Mouse (Mus musculus): ENCODE measurements at regions not wholly inside any gene's neighbourhood (a gene's known extent, or its start where the extent isn't known, plus 50 kb on each side); places are given as distances from the start of the nearest gene placed in this dataset.

DNA sequence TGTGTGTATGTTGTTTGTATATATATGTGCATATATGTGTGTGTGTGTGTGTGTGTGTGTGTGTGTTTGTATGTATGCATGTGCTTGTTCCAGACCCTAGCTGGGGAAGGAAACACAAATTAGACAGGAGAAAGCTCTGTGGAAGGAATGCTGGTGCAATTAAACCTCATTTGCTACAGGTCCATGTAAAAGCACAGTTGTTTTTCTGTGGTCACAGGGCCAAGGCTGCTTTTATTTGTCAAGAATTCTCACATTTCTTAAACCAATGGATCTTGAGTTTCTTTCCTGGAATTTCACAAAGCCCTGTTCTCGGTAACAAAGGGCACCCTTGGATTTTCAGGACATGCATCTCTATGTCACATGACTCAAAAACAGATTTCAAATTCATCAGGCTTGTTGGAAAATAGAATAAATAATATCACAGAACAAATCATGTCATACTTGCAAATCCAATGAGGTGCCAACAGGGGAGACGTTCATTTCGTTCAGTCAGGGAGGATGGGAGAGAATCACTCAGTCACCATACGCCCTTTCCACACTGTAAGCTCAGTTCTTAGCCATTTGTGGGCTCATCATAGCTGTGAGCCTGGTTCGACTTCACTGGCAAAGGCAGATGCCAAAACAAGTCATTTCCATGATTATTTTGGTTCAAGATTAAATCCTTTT, 222.4 kb upstream of the Sox11 start:
- no peak for ATAC-seq (ENCODE audit: extremely low read depth, insufficient number of reproducible peaks, low FRiP score, poor library complexity, severe bottlenecking)

DNA sequence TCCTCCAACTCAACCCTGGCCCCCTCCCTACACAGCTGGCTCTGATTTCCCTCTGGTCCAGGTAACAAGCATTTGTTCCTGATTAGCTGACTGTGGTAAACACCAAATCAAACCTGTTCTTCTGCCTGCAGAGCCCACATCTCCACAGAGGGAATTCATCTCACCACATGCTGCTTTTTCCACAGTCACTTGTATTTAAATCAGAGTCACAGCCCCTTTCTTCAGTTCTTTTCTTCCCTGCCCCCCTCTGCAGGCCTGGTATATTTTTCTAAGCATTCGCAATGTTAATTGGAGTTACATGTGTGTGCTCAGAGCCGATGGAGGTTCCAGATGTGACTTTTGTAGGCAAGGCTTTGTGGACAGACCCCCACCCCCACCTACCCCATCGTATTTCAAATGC, 221.5 kb upstream of the Sox11 start:
- ATAC-seq (ENCODE audit: extremely low read depth, insufficient number of reproducible peaks, low FRiP score, poor library complexity, severe bottlenecking): no peak

DNA sequence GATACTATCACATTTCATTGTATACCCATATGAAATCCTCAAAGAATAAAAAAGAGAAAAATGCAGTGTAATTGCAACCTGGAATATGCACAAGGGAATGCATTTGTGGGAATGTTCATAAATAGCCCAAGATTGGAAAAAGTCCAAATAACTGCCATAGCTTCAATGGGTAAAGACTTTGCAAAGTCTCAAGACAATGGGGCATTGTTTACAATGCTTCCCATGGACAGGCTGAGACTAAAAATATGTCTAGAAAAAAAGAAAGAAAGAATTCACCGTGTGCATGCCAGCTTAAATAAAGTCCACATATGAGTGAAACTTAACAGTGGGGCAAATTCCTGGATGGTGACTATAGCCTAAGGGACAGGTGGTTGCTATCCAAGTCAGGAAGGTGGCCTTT, 210.4 kb upstream of the Sox11 start:
- no peak for ATAC-seq (ENCODE audit: extremely low read depth, insufficient number of reproducible peaks, low FRiP score, poor library complexity, severe bottlenecking)

DNA sequence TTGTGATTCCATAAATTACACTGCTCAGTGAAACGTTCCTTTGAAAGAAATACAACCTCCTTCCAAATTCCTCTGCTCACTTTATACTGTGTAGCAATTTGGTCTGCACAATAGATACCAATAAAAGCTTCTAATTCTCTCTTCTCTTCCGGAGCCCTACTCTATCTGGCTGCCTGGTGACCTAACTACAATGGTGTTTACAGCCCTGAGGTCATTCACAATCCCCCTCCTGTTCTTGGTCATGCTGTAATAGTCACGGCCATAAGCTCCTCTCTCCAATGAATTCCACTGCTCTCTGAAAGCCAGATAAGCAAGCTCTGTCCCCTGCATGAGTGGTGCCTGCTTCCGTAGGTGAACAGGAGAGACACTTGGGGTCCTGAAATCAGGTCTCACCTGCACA, 195.8 kb upstream of the Sox11 start:
- ATAC-seq (ENCODE audit: extremely low read depth, insufficient number of reproducible peaks, low FRiP score, poor library complexity, severe bottlenecking): no peak

DNA sequence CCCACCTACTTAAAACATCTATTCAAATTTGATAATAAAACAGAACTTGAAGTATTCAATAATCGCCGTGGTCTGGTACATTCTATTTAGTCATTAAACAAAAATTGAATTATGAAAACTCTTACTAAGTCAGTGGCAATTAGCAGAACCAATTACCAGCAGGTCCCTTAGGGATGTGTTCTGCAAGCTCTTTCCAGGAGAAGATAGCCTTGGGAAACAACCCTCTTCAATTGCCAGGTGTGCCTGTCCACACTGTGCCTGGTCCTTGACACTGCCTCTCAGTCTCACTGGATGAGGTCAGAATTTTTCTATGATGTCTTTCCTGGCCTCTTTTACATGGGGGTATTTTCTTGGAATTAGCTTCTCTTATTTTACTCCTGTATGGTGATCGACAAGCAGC, 195.1 kb upstream of the Sox11 start:
- no peak for ATAC-seq (ENCODE audit: extremely low read depth, insufficient number of reproducible peaks, low FRiP score, poor library complexity, severe bottlenecking)

DNA sequence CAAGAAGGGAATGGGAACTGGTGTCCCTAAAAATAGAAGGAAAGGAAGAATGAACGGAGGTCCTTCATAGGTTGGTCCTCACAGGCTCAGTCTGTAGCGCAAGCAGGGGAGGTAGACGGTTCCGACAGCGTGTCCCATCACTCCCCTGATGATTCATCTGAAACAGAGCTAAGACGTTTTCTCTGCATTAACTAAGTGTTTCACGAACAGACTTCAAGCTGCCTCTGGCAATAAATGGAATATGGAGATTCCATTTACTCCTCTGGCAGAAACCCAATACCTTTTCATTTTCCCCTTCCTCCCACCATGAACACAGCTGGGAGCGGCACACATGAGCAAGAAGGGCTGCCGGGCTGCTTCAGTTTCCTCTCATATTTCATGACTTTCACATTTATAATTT, 194.6 kb upstream of the Sox11 start:
- no peak for ATAC-seq (ENCODE audit: extremely low read depth, insufficient number of reproducible peaks, low FRiP score, poor library complexity, severe bottlenecking)

DNA sequence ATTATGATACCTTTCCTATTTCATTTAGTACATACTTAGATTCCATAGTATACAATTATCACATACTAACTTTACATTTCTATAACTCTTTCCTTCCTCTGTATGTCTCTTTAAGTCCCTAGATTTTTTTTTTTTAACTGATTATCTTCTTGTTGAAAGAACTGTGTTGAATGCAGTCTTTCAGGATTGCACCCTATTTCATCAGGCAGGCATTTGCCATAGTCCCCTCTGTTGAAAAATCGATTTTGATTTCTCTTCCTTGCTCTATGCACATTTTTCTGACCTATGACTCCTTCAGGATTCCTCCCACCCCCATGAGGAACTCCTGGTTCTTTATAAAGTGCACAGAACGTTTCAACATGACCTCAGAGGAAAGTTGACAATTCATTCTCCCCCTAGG, 183.2 kb upstream of the Sox11 start:
- no peak for ATAC-seq (ENCODE audit: extremely low read depth, insufficient number of reproducible peaks, low FRiP score, poor library complexity, severe bottlenecking)

DNA sequence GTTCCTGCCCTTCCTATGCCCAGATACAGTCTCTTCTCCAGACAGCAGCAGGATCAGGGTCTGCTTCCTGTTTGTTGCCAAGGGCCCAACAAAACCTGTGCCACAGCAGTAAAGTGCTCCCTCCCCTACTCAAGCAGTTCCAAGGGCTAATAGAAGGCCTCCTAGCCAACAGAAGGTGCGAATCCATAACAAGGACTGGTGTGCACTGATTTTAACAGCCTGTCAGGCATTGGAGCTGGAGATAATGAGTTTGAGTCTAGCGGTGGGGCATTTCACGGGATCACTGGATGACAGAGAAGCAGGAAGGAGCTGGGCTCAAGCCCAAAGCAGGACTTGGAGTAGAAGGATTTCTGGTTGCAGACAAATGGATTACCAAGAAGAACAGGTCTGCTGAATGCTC, 170.9 kb upstream of the Sox11 start:
- ATAC-seq (ENCODE audit: extremely low read depth, insufficient number of reproducible peaks, low FRiP score, poor library complexity, severe bottlenecking): no peak

DNA sequence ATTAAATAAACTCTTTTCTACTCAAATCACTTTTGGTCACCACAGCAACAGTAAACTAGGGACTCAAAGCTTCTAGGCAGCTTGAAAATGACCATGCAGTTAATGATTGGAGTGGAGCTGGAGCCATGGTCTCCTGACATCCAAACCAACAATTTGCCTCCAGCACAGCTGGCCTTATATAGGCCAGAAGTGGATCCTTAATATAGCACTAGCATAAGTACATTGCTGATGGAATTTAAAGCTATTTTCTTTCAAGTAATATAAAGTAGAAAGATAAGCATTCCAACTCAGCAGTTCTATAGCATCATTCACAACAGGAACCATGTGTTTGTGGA, 165.8 kb upstream of the Sox11 start:
- no peak for ATAC-seq (ENCODE audit: extremely low read depth, insufficient number of reproducible peaks, low FRiP score, poor library complexity, severe bottlenecking)

DNA sequence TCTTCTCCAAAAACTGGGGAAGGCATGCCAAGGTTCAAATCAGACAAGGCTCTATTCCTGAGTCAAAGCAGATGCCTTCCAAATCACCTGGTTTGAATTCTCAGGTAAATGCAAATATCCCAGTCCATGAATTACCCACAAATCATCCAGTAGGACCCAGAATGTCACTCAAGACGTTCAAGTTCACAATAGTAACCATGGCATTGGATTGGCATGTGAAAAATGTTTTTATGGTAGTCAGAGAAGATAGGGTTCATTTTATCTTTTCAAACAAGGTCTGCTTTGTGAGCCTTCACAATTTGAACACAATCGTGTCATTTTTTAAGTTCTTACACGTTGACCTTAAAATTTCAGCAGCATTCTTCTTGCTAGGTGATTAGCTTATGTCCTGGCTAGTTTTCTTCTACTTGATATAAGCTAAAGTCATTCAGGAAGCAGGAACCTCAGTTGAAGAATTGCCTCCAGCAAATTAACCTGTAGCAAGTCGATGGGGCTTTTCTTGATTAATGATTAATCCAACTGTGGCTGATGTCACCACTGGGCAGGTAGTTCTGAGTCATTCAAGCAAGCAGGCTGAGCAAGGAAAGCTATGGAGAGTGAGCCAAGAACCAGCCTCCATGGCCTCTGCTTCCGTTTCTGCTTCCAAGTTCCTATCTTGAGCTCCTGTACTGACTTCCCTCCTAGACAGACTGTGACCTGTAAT, 165.3 kb upstream of the Sox11 start:
- no peak for ATAC-seq (ENCODE audit: extremely low read depth, insufficient number of reproducible peaks, low FRiP score, poor library complexity, severe bottlenecking)

DNA sequence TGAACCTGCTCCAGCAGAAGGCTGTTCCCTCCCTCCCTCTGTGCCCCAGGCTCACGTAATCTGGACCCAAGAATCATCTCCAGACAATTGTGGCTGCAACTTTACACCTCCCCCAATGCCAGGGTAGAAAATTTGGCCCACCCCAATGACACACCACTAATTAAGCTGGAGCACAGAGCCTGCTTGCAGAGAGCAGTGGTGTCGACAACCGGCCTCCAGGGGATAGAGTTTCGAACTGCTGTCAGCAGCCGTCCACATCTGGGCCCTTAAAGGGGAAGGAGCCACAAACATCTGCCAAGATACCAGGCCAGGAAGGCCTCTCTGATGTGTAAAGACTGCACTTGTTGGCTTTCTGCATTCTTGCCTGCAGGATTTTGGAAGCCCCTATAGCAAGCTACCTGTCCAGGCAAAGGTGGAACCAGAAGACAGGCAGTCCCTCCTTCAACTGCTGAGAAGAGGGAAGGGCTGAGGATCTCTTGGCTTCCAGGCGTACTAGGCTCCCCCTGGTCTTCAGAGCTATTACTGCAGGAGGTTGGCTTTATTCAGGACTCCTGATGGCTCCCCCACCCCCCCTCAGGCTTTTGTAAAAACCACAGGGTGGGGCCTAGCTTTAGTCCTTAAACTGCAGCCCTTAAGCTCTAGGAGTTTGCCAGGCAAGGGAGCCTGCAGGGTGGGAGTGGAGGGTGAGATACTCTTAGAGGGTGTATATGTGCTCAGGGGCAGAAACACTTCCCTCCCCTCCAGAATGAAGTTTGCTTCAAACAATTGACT, 160.5 kb upstream of the Sox11 start:
- ATAC-seq (ENCODE audit: extremely low read depth, insufficient number of reproducible peaks, low FRiP score, poor library complexity, severe bottlenecking): no peak

DNA sequence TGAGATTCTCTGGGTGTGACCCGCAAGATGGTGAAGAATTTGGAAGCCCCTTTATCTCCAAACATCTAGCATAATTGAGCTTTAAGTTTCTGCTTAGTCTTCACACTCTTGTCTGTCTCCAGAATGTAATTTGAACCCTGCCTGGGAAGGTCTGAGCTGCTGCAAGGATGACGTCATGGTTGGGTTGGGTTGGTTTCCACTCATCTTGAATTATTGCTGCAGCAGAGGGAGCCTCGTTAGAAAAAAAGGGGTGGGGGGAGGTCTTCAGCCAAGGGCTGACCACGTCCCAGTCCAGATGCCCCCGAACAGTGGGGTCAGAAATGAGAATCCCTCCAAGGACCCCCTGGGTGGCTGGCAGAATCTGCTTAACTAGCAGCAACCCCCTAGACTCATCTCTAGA, 158.1 kb upstream of the Sox11 start:
- ATAC-seq (ENCODE audit: extremely low read depth, insufficient number of reproducible peaks, low FRiP score, poor library complexity, severe bottlenecking): no peak

DNA sequence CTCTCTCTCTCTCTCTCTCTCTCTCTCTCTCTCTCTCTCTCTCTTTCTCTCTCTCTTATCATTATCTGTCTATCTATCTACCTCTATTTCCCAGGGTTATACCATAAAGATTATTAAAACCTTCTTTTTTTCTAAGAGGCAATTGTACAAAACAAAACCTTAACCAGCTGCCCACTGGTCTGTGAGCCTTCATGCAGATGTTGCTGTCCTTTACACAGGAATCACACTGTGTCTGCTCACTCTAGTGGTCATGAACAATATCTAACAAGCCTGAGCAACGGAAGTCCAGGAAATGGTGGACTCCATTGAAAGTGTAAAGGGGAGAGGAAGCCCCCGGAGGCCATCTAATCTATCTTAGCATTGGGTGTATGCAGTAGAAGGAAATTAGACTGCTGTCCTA, 156.9 kb upstream of the Sox11 start:
- ATAC-seq (ENCODE audit: extremely low read depth, insufficient number of reproducible peaks, low FRiP score, poor library complexity, severe bottlenecking): no peak

DNA sequence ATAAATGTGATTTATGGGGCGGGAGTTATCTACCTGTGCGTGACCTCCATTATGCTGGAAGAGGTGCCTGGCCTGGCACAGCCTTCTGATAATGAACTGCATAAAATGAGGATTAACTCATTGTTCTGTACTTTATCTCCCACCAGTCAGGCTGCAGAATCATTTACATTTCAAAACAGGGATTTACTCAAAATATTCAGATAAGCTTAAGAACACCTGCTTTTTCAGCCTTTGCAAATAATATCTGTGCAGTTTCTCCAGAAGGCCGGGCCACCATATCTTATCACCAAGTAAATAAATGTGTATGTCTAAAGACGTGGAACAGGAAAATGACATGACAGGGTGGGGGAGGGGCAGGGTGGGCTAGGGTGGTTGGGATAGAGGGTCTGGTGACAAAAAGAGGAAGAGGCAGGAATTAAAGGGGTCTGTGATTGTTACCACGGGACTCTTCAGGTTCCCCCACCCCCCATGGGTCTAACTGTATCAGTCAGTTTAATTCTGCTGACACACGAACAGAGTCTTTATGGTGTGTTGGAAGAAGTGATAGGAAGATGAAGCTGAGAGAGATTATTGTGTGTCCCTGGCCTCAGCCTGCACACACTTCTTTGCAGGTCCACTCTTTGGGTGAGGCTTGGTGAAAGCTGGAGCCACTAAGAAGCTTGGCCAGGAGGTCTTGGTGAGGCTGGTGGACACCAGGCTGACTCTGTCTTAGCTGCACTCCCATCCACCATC, 154.6 kb upstream of the Sox11 start:
- ATAC-seq (ENCODE audit: extremely low read depth, insufficient number of reproducible peaks, low FRiP score, poor library complexity, severe bottlenecking): no peak

DNA sequence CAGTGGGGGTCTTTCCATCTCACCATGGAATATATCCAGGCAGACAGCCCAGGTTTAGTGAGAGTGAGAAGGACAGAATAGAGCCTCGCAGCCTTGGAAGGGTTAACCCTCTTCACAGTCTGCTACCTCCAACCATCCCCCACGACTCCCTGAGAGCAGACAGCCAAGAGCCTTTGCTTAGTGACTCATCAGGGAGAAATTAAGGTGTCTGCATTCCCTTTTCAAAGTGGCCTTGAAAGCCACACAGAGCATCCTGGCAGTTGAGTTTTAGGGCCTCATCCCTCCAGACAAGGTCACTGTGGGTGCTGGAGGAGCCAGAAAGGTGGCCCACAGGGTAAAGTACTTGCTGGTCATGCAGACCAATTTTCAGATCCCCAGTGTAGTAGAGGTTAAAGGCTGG, 149.9 kb upstream of the Sox11 start:
- ATAC-seq (ENCODE audit: extremely low read depth, insufficient number of reproducible peaks, low FRiP score, poor library complexity, severe bottlenecking): no peak

DNA sequence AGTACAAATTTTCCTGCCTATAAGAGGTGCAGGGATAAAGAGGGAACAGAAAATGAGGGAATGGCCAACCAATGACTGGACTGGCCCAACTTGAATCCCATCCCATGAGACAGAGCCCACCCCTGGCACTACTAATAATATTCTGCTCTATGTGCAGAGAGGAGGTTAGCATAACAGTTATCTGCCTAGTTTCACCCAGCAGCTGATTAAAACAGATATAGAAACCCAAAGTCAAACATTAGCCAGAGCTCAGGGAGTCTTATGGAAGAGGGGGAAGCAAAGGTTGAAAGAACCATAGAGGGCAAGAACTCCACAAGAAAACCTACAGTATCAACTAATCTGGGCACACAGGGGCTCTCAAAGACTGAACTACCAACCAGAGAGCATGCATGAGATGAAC, 138.9 kb upstream of the Sox11 start:
- ATAC-seq (ENCODE audit: extremely low read depth, insufficient number of reproducible peaks, low FRiP score, poor library complexity, severe bottlenecking): no peak

DNA sequence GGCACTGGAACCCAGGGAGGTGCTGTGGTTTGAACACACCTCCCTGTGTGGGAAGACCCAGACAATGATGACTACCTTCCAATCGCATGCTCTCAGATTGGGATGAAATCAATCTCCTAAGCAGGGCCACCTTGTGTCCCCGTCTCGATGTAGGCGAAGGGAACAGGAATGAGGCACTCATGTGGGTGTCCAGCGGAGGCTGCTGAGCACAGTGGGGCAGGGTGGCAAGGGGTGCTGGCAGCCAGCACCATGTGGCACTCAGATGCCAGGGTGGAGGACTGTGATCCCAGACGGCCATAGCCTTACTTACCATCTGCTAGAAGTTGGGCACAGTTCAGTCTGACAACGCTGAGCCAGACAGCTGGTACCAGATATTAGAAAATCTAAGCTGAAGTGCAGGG, 137.2 kb upstream of the Sox11 start:
- no peak for ATAC-seq (ENCODE audit: extremely low read depth, insufficient number of reproducible peaks, low FRiP score, poor library complexity, severe bottlenecking)

DNA sequence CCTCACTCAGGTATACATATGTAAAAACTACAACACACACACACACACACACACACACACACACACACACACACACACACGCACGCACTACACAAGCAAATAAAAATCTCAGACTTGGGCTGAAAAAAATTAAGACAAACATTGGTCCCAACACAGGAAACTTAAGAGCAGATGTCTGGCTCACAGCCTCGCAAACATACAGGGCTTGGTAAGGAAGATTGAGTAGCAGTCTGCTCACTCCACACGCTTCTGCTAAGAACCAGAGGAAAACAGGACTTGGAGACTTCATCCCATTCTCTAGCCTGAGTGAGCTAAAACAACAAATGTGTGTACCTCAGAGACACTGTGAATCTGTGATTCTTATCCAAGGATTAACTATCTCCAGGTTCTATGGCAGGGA, 132.3 kb upstream of the Sox11 start:
- no peak for ATAC-seq (ENCODE audit: extremely low read depth, insufficient number of reproducible peaks, low FRiP score, poor library complexity, severe bottlenecking)

DNA sequence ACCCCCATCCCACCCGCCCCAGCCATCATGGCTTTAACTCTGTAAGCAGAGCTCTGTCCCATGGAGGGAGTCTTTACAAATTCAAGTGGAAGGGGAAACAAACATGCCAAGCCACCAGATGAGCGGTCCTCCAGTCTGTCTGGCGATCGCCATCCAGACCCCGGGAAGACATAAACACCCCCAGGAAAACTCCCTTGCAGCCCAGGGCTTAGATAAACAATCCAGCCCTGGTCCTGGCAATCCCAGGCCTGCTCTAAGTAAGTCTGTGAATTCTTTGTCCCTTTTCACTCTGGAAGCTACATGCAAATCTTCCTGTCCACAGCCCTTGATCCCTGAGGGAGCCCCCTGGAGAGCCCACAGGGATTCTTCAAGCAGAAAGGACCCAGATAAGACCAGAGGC, 129.2 kb upstream of the Sox11 start:
- ATAC-seq (ENCODE audit: extremely low read depth, insufficient number of reproducible peaks, low FRiP score, poor library complexity, severe bottlenecking): no peak

DNA sequence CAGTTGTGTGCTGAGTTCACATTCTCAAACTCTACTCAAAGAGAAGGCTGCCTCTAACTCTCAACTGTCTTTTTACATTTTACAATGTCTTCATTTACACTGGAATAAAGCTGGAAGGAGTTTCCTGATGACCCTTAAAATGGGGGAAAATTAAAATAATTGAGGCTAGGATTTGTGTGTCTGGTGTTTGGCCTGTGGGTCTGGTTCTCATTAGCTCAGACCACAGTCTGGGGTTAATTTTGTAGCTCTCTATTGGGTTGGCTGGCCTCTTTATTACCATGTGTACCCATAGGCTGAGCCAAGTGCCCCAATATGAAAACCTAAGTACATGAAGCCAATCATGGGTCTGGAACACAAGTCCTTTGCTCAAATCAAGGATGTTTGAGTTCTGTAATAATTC, 128.0 kb upstream of the Sox11 start:
- no peak for ATAC-seq (ENCODE audit: extremely low read depth, insufficient number of reproducible peaks, low FRiP score, poor library complexity, severe bottlenecking)

Measured in neutrophil, adult 5-6 weeks (primary cell).